Mouse (Mus musculus) MEL (cell line): ENCODE measurements around the gene Fam129c. TPM values are rescaled to one million over a fixed set of nuclear protein-coding genes. Genes with fewer than 3 reads are reported as not detected.

Source experiments
- DNase-seq: peaks from one replicate; pipeline ENCODE4 v3.0.0; 2011; ENCODE audit warnings: low read depth, low spot score
- H3K27ac ChIP-seq: 2 replicates; pipeline ENCODE4 v1.5.1; 2012; ENCODE audit warnings: low read depth, mild to moderate bottlenecking, control low read depth, low read length, moderate library complexity; ENCODE audit not compliant: control insufficient read depth
- H3K27me3 ChIP-seq, 2 experiments: fragments of 150-350 bp in 1 of 2; sonication (generic) in 1 of 2; 2 replicates each; pipeline ENCODE4 v1.6.1; 2012; ENCODE audit warnings: low read length in 2 of 2, mild to moderate bottlenecking in 2 of 2, improper control_type of control experiment in 1 of 2, moderate library complexity in 1 of 2; ENCODE audit not compliant: insufficient read depth in 2 of 2, control insufficient read depth in 1 of 2
- H3K36me3 ChIP-seq, 2 experiments: 2 replicates each; pipeline ENCODE4 v1.6.1; 2012 to 2014; ENCODE audit warnings: low read length in 2 of 2, improper control_type of control experiment in 1 of 2, inconsistent platforms in 1 of 2, mild to moderate bottlenecking in 1 of 2; ENCODE audit not compliant: insufficient read depth in 2 of 2, control insufficient read depth in 1 of 2
- H3K4me1 ChIP-seq, 2 experiments: fragments of 150-350 bp in 1 of 2; sonication (generic) in 1 of 2; 2 replicates each; pipeline ENCODE4 v1.6.1; 2012; ENCODE audit warnings: low read length in 2 of 2, improper control_type of control experiment in 1 of 2, mild to moderate bottlenecking in 1 of 2; ENCODE audit not compliant: insufficient read depth in 2 of 2, control insufficient read depth in 1 of 2
- H3K4me3 ChIP-seq, 2 experiments: fragments of 150-350 bp in 1 of 2; sonication (generic) in 1 of 2; 2 replicates each; pipeline ENCODE4 v1.5.1; 2012; ENCODE audit warnings: low read depth in 2 of 2, low read length in 2 of 2, mild to moderate bottlenecking in 2 of 2, moderate library complexity in 2 of 2, control low read depth in 1 of 2, improper control_type of control experiment in 1 of 2; ENCODE audit not compliant: control insufficient read depth in 1 of 2, insufficient read depth in 1 of 2
- H3K79me2 ChIP-seq: 2 replicates; pipeline ENCODE4 v1.6.1; 2012; ENCODE audit warnings: mild to moderate bottlenecking, low read length, moderate library complexity; ENCODE audit not compliant: control insufficient read depth, poor library complexity, insufficient read depth
- H3K9ac ChIP-seq: 2 replicates; pipeline ENCODE4 v1.6.1; 2012; ENCODE audit warnings: low read depth, mild to moderate bottlenecking, control low read depth, low read length, moderate library complexity; ENCODE audit not compliant: control insufficient read depth, poor library complexity, severe bottlenecking
- H3K9me3 ChIP-seq: fragments of 150-350 bp; sonication (generic); replicated peaks from 2 replicates; pipeline ENCODE4 v1.6.1; 2012; ENCODE audit warnings: mild to moderate bottlenecking, low read length, improper control_type of control experiment, moderate library complexity; ENCODE audit not compliant: insufficient read depth
- CHD2 ChIP-seq: IDR thresholded peaks from 2 replicates; pipeline ENCODE4 v1.6.1; 2011; ENCODE audit warnings: low read length, improper control_type of control experiment
- ETS1 ChIP-seq: IDR thresholded peaks from 2 replicates; pipeline ENCODE4 v1.6.1; 2012; ENCODE audit warnings: low read depth, mild to moderate bottlenecking, inconsistent platforms, low read length, improper control_type of control experiment, moderate library complexity
- KAT2A ChIP-seq: conservative IDR thresholded peaks from 2 replicates; pipeline ENCODE4 v1.6.1; 2012; ENCODE audit warnings: low read depth, low read length, improper control_type of control experiment, inconsistent platforms
- MAFK ChIP-seq: IDR thresholded peaks from 2 replicates; pipeline ENCODE4 v1.6.1; 2011; ENCODE audit warnings: low read depth, mild to moderate bottlenecking, low read length, improper control_type of control experiment, borderline replicate concordance
- MAX ChIP-seq: IDR thresholded peaks from 2 replicates; pipeline ENCODE4 v1.6.1; 2011; ENCODE audit warnings: low read length, improper control_type of control experiment
- MAZ ChIP-seq: IDR thresholded peaks from 2 replicates; pipeline ENCODE4 v1.6.1; 2012; ENCODE audit warnings: low read depth, mild to moderate bottlenecking, inconsistent platforms, low read length, improper control_type of control experiment
- MEF2A ChIP-seq: IDR thresholded peaks from 2 replicates; pipeline ENCODE4 v1.6.1; 2014; ENCODE audit warnings: low read depth, mild to moderate bottlenecking, inconsistent platforms, low read length, improper control_type of control experiment; ENCODE audit not compliant: poor library complexity, insufficient replicate concordance, severe bottlenecking; ENCODE audit errors: extremely low read depth
- MYB ChIP-seq: IDR thresholded peaks from 2 replicates; pipeline ENCODE4 v1.6.1; 2011; ENCODE audit warnings: mild to moderate bottlenecking, low read depth, low read length, improper control_type of control experiment
- MYC ChIP-seq: IDR thresholded peaks from 2 replicates; pipeline ENCODE4 v1.6.1; 2011; ENCODE audit warnings: low read depth, mild to moderate bottlenecking, low read length, improper control_type of control experiment, moderate library complexity
- SIN3A ChIP-seq: IDR thresholded peaks from 2 replicates; pipeline ENCODE4 v1.6.1; 2012; ENCODE audit warnings: low read length, improper control_type of control experiment, inconsistent platforms
- SMC3 ChIP-seq: IDR thresholded peaks from 2 replicates; pipeline ENCODE4 v1.6.1; 2011; ENCODE audit warnings: low read depth, low read length, improper control_type of control experiment
- TAL1 ChIP-seq: IDR thresholded peaks from 2 replicates; pipeline ENCODE4 v1.6.1; 2012; ENCODE audit warnings: mild to moderate bottlenecking, inconsistent platforms, low read length, moderate library complexity, mixed read lengths
- TBP ChIP-seq: IDR thresholded peaks from 2 replicates; pipeline ENCODE4 v1.8.0; 2011; ENCODE audit warnings: low read depth, low read length, improper control_type of control experiment
- TCF12 ChIP-seq: IDR thresholded peaks from 2 replicates; pipeline ENCODE4 v1.6.1; 2014; ENCODE audit warnings: low read depth, mild to moderate bottlenecking, inconsistent platforms, low read length, improper control_type of control experiment, moderate library complexity
- USF1 ChIP-seq: IDR thresholded peaks from 2 replicates; pipeline ENCODE4 v1.6.1; 2014; ENCODE audit warnings: low read depth, mild to moderate bottlenecking, inconsistent platforms, low read length, improper control_type of control experiment, moderate library complexity
- USF2 ChIP-seq, 2 experiments: IDR thresholded peaks; 2 replicates each; pipeline ENCODE4 v1.6.1; 2011 to 2012; ENCODE audit warnings: improper control_type of control experiment in 2 of 2, low read length in 2 of 2, borderline replicate concordance in 1 of 2, inconsistent platforms in 1 of 2, low read depth in 1 of 2, mild to moderate bottlenecking in 1 of 2; ENCODE audit not compliant: insufficient read depth in 1 of 2
- ZMIZ1 ChIP-seq: IDR thresholded peaks from 2 replicates; pipeline ENCODE4 v1.6.1; 2012; ENCODE audit warnings: low read depth, mild to moderate bottlenecking, inconsistent platforms, low read length, improper control_type of control experiment, moderate library complexity
- ZNF384 ChIP-seq: IDR thresholded peaks from 2 replicates; pipeline ENCODE4 v1.6.1; 2012; ENCODE audit warnings: low read depth, mild to moderate bottlenecking, inconsistent platforms, low read length, improper control_type of control experiment
- polyA plus RNA-seq, 2 experiments: library from polyadenylated mRNA; stranded (reverse) in 1 of 2; unstranded in 1 of 2; fragments of >175 nt in 1 of 2; fragments of >200 nt in 1 of 2; gene quantifications; 2 replicates each; pipeline versions ENCODE4 v1.2.1 to v1.2.4; 2012; ENCODE audit warnings: low replicate concordance in 2 of 2, low read depth in 1 of 2; ENCODE audit not compliant: insufficient read length in 2 of 2, insufficient read depth in 1 of 2, missing spikeins in 1 of 2
- total RNA-seq: library from RNA; depleted of rRNA; stranded (reverse); fragments of 300-350 nt; gene quantifications from 2 replicates; pipeline ENCODE4 v1.2.3, GENCODE M21; 2012

Gene Fam129c
- total and polyA plus RNA-seq, 3 experiments = 7.6 to 8.3 TPM; not detected in 1

GRCm38 (mm10) chr8:71593556-71594323 is 3.7 kb upstream of the Fam129c start:
- H3K79me2 ChIP-seq = peaks cover 21% of the 10 kb centered on the region
- no peak for TF ChIP-seq MAZ
- TF ChIP-seq TAL1 = no peak
- TF ChIP-seq MYB = no peak
- TF ChIP-seq KAT2A = no peak
- no peak for TF ChIP-seq TCF12
- TF ChIP-seq ZMIZ1 = no peak
- no peak for TF ChIP-seq MYC
- TF ChIP-seq MAX = no peak
- TF ChIP-seq SMC3 = no peak
- no peak for TF ChIP-seq USF2 (IDR thresholded peaks at IDR 0.05; ENCODE audit: borderline replicate concordance in 1 of 2, insufficient read depth in 1 of 2, low read depth in 1 of 2, low read length in 2 of 2)
- TF ChIP-seq ETS1 = no peak
- no peak for TF ChIP-seq SIN3A
- no peak for TF ChIP-seq USF1
- no peak for TF ChIP-seq MEF2A
- no peak for TF ChIP-seq CHD2
- no peak for TF ChIP-seq TBP
- H3K9ac ChIP-seq = peak overlapping the region; percentile 89; the same call in 1 of the 2 replicates
- peaks cover 0 to 12% of the 10 kb centered on the region in 2 experiments; a peak in 3 of 4 replicates for H3K36me3 ChIP-seq
- H3K9me3 ChIP-seq = no peaks in the 10 kb centered on the region
- H3K4me1 ChIP-seq = peaks cover 9 to 28% of the 10 kb centered on the region in 2 experiments
- no peak for DNase-seq
- no peaks in the 10 kb centered on the region for H3K27me3 ChIP-seq
- H3K27ac ChIP-seq = no peak overlapping the region
- H3K4me3 ChIP-seq = peak overlapping the region in 1 of 2 experiments; percentile 79; a peak in 2 of 4 replicates

- Histone ChIP-seq H3K4me1 (peaks cover 9 to 28% of the 10 kb centered on the region in 2 experiments), H3K36me3 (peaks cover 0 to 12% of the 10 kb centered on the region in 2 experiments; a peak in 3 of 4 replicates), H3K9me3 (no peaks in the 10 kb centered on the region), H3K9ac (no peak overlapping the region), H3K27ac (no peak overlapping the region), H3K27me3 (no peaks in the 10 kb centered on the region)
- no peak for TF ChIP-seq MEF2A
- TF ChIP-seq MAFK = 0 out of 2 replicates have a peak, but pooled peaks have one; percentile 43
- TF ChIP-seq ZNF384 = peak; percentile 57; the same call in 1 of the 2 replicates
- TF ChIP-seq, all 39 proteins: peak for 2
- DNase-seq = no peak
- H3K79me2 ChIP-seq = peaks cover 21% of the 10 kb centered on the region
- H3K4me3 ChIP-seq = no peak overlapping the region
Observed at GRCm38 (mm10) chr8:71594324-71594722, 3.1 kb upstream of the Fam129c start.
